Mouse (Mus musculus) ES-Bruce4 (cell line): ENCODE measurements around the gene Glra2.

Experiments
- CTCF ChIP-seq: IDR thresholded peaks from one replicate; pipeline ENCODE4 v1.8.1; 2011; ENCODE audit warnings: low read depth, low read length
- POLR2A ChIP-seq: IDR thresholded peaks from one replicate; pipeline ENCODE4 v1.8.1; 2011; ENCODE audit warnings: low read length; ENCODE audit not compliant: insufficient read depth

DNA sequence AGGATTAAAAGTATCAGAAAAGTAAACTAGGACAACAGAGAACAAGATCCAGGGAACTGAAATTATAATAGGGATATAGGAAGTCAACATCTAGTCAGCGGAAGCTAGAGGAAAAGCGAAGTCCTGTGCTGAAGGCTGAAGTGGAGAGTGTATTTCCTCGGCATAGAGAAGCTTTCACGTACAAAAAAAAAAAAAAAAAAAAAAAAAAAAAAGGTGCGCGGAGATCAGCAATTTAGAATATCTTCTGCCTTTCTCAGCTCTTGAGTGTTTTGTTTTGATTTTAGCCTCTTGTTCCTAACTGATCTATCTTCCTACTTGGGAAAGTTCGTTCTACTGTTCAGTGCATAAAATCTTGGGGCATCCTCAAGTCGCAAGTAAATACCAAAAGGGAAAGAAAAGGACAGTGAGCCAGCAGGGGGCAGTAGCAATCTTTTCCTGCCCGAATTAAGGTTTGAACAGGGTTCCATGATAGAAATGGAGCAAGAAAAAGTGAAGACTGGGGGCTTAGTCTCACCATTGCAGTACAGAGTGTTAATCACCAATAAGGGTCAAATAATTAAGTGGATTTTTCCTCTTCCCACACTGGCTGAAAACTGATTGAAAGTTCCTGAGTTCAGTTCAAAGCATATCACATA, 623 bp upstream of the Glra2 start:
- no peak for TF ChIP-seq CTCF
- no peak for TF ChIP-seq POLR2A
